Mouse (Mus musculus) embryonic facial prominence, embryonic 11.5 days (tissue): ENCODE measurements around the gene Fuk. TPM values are rescaled to one million over a fixed set of nuclear protein-coding genes. Genes with fewer than 3 reads are reported as not detected.
"Not testable (repeated sequence)": the region's sequence is repeated elsewhere in the genome, so short reads cannot be mapped to it uniquely, and the experiment has no call there.

Source experiments
- ATAC-seq: fragments of 200-750 bp; cut with Nextera tagmentation; replicated peaks from 2 replicates; pipeline ENCODE4 v1.8.0; 2017; ENCODE audit warnings: low read depth; ENCODE audit not compliant: insufficient number of reproducible peaks, low FRiP score, low TSS enrichment
- DNase-seq: peaks from one replicate; pipeline ENCODE4 v3.0.0-alpha.2; 2015; ENCODE audit warnings: low spot score
- H3K27ac ChIP-seq: fragments of 300-500 bp; sonication (generic); replicated peaks from 2 replicates; pipeline ENCODE4 v1.5.1; 2014; ENCODE audit warnings: mild to moderate bottlenecking, low read depth, low read length, control low read depth
- H3K27me3 ChIP-seq: fragments of 300-500 bp; sonication (generic); 2 replicates; pipeline ENCODE4 v1.6.1; 2014; ENCODE audit warnings: mild to moderate bottlenecking, low read length, moderate library complexity, mixed read lengths; ENCODE audit not compliant: control insufficient read depth, insufficient read depth
- H3K36me3 ChIP-seq: fragments of 300-500 bp; sonication (generic); replicated peaks from 2 replicates; pipeline ENCODE4 v1.6.1; 2014; ENCODE audit warnings: low read depth, mild to moderate bottlenecking, low read length, moderate library complexity, mixed read lengths; ENCODE audit not compliant: control insufficient read depth, insufficient read depth
- H3K4me1 ChIP-seq: fragments of 300-500 bp; sonication (generic); 2 replicates; pipeline ENCODE4 v1.6.1; 2014; ENCODE audit warnings: low read length, mixed read lengths; ENCODE audit not compliant: control insufficient read depth, insufficient read depth
- H3K4me2 ChIP-seq: fragments of 300-500 bp; sonication (generic); 2 replicates; pipeline ENCODE4 v1.6.1; 2014; ENCODE audit warnings: low read depth, mild to moderate bottlenecking, control low read depth, low read length, moderate library complexity
- H3K4me3 ChIP-seq: fragments of 300-500 bp; sonication (generic); 2 replicates; pipeline ENCODE4 v1.5.1; 2014; ENCODE audit warnings: low read depth, low read length, control low read depth
- H3K9ac ChIP-seq: fragments of 300-500 bp; sonication (generic); replicated peaks from 2 replicates; pipeline ENCODE4 v1.6.1; 2014; ENCODE audit warnings: mild to moderate bottlenecking, control low read depth, low read length
- H3K9me3 ChIP-seq: fragments of 300-500 bp; sonication (generic); replicated peaks from 2 replicates; pipeline ENCODE4 v1.6.1; 2016; ENCODE audit warnings: mild to moderate bottlenecking, low read length, inconsistent platforms, mixed read lengths; ENCODE audit not compliant: control insufficient read depth
- WGBS: fragments of 180-500 bp; shearing (Covaris S2); extraction: QIAGEN DNeasy Blood & Tissue Kit; methylation state at CpG from one replicate; pipeline ENCODE4 v1.1.7; 2014; 5-methylcytosine and 5-hydroxymethylcytosine counted together
- polyA plus RNA-seq: library from polyadenylated mRNA; unstranded; fragments of >200 nt; fragmentation: Nextera tagmentation; extraction: Ambion mirVana; gene quantifications from 2 replicates; pipeline ENCODE4 v1.2.1, GENCODE M21; 2014

Gene Fuk
- polyA plus RNA-seq, 1 experiment from 2014 or later: 5.6 TPM

DNA sequence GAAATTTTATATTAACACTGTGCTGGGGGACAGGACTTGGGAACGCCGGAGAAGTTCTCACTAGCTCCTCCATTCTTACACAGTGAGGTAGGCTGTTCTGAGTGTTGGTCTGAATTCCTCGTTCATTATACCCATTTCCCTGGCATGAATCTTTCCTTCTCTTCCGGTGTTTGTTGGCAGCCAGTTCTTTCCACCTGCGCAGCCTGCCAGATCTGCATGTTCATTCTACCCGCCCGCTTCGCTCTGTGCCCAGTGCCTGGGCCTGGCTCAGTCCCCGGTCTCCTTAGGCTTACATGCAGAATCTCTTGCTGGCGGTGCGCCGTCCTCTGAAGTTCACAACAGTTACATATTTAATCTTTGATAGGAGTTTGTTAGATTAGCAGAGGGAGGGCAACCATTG is 33.9 kb upstream of the Fuk start:
- ATAC-seq (no peak), DNase-seq (no peak)
- 96% methylated on average over 12 of the region's 12 CpGs for WGBS
- H3K9ac ChIP-seq: no peak overlapping the region
- H3K4me3 ChIP-seq: no peak overlapping the region
- no peak overlapping the region for H3K27ac ChIP-seq
- no peak overlapping the region for H3K4me2 ChIP-seq
- H3K9me3 ChIP-seq: no peaks in the 10 kb centered on the region
- no peaks in the 10 kb centered on the region for H3K4me1 ChIP-seq
- no peaks in the 10 kb centered on the region; the same call in 1 of the 2 replicates for H3K36me3 ChIP-seq
- H3K27me3 ChIP-seq: no peaks in the 10 kb centered on the region

DNA sequence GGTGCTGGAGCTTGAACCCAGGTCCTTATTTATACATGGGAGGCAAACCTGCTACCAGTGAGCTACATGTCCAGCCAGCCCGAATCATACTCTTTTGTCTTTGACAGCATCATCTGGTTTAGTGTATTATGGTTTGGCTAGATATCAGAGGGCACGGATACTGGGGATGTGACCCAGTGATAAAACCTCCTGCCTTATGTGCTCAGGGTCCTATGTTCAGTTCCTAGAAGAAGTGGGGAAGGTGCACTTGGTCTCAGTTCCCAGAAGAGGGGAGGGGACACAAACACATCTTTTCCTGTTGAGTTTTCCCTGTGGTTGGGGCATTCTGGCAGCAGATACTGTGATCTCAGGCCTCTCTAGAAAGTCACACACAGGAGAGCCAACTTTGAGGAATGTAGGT is 31.0 kb upstream of the Fuk start:
- Histone ChIP-seq H3K36me3 (no peaks in the 10 kb centered on the region; the same call in none of the 2 replicates), H3K27me3 (no peaks in the 10 kb centered on the region), H3K4me1 (no peaks in the 10 kb centered on the region), H3K27ac (no peak overlapping the region), H3K9me3 (no peaks in the 10 kb centered on the region), H3K4me3 (no peak overlapping the region), H3K4me2 (no peak overlapping the region), H3K9ac (no peak overlapping the region)
- 88% methylated on average over 2 of the region's 2 CpGs for WGBS
- DNase-seq (no peak), ATAC-seq (no peak)

DNA sequence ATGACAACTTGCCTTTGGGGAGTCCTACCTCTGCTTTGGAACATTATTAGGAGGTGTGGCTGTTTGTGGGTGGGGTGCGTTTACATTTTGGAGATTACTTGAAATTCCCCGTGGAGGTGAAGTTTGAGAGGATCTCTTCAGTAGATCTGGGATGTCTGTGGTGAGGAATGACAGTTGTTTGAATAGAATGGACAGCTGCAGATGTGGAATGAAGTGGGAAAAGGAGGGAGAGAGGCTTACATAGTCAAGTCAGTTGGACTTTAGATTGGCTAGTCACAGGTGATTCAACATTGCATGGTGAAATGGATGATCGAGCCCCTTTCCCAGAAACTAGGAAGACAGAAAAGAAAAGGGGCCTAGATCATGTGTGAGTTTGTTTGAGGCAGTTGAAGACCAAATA is 30.2 kb upstream of the Fuk start:
- H3K27ac ChIP-seq: no peak overlapping the region
- no peaks in the 10 kb centered on the region for H3K27me3 ChIP-seq
- H3K9ac ChIP-seq: no peak overlapping the region
- H3K4me2 ChIP-seq: no peak overlapping the region
- no peak for ATAC-seq
- no peaks in the 10 kb centered on the region; the same call in none of the 2 replicates for H3K36me3 ChIP-seq
- H3K9me3 ChIP-seq: no peaks in the 10 kb centered on the region
- no peak overlapping the region for H3K4me3 ChIP-seq
- DNase-seq: no peak
- H3K4me1 ChIP-seq: no peaks in the 10 kb centered on the region
- 87% methylated on average over 3 of the region's 3 CpGs for WGBS

DNA sequence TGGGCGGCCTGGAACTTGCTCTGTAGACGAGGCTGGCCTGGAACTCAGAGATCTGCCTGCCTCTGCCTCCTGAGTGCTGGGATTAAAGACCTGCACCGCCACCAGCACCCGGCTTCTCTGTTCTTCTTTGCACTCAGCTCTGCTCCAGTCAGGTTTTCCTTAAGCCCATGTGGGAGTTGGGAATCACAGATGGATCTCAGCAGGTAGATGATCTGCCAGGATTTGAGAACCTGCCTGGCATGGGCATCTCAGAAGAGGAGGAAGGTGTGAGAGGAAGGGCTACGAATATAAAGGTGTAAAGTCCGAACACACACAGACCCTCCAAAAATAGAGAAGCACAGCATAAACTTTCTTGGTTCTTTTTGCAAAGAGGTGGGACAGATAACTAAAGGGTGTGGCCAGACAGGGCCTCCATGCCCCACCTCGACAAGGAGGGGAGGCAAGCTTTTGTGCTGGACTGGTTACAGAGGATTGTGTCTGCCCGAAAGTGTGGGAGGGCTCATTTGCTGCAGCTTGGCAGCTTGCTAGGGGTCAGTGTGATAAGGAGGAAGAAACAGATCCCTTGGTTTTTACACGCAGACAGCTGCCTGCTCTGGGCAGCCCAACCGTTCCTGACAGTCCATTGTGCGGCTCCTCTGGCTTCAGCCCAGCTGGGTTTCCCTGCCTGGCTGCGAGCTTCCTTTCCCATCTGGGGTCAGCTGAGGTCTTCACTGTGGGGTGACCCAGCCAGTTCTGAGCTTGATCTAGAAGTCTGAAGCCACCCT is 29.1 kb upstream of the Fuk start:
- ATAC-seq (no peak), DNase-seq (no peak)
- Histone ChIP-seq H3K4me2 (no peak overlapping the region), H3K9ac (no peak overlapping the region), H3K36me3 (no peaks in the 10 kb centered on the region; the same call in none of the 2 replicates), H3K27me3 (no peaks in the 10 kb centered on the region), H3K4me3 (no peak overlapping the region), H3K4me1 (no peaks in the 10 kb centered on the region), H3K27ac (no peak overlapping the region), H3K9me3 (no peaks in the 10 kb centered on the region)
- WGBS: 77% methylated on average over 12 of the region's 12 CpGs

DNA sequence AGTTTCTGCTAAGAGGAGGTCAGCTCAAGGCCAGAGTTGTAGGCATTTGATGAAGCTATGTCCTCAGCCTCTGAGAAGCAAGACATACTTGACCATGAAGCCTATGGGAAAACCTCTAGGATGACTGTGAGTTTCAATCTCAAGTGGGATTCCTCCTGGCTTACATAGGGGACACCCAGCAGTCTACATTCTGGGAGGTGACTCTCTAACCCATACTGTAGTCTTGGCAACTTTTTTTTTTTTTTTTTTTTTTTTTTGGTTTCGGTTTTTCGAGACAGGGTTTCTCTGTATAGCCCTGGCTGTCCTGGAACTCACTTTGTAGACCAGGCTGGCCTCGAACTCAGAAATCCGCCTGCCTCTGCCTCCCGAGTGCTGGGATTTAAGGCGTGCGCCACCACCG is 27.4 kb upstream of the Fuk start:
- DNase-seq, H3K9ac ChIP-seq, H3K27ac ChIP-seq, H3K36me3 ChIP-seq, H3K4me2 ChIP-seq, H3K27me3 ChIP-seq, H3K4me3 ChIP-seq, H3K9me3 ChIP-seq, H3K4me1 ChIP-seq, ATAC-seq: not testable (repeated sequence)
- 98% methylated on average over 6 of the region's 8 CpGs for WGBS

DNA sequence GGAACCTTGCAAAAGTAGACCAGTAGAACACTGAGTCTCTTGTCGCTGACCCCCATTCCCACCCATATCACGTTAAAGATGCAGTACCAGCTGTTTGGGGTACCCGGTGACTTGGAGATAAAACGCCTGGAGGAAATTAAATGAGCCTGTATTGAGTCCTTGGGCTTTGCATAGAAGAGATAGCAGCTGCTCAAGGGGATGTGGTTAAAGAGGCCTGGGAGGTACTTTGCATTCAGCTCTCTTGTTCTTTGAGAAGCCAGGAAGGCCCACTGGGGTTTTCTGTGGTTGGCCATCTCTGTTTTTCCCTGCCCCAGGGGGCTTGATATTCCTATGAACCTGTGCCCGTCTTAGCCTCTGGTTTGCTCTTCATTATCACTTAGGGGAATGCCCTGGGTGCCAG is 26.8 kb upstream of the Fuk start:
- DNase-seq (no peak), ATAC-seq (no peak)
- Histone ChIP-seq H3K27me3 (no peaks in the 10 kb centered on the region), H3K4me2 (no peak overlapping the region), H3K27ac (no peak overlapping the region), H3K36me3 (no peaks in the 10 kb centered on the region; the same call in none of the 2 replicates), H3K4me1 (no peaks in the 10 kb centered on the region), H3K9me3 (no peaks in the 10 kb centered on the region), H3K4me3 (no peak overlapping the region), H3K9ac (no peak overlapping the region)
- 58% methylated on average over 5 of the region's 5 CpGs for WGBS

DNA sequence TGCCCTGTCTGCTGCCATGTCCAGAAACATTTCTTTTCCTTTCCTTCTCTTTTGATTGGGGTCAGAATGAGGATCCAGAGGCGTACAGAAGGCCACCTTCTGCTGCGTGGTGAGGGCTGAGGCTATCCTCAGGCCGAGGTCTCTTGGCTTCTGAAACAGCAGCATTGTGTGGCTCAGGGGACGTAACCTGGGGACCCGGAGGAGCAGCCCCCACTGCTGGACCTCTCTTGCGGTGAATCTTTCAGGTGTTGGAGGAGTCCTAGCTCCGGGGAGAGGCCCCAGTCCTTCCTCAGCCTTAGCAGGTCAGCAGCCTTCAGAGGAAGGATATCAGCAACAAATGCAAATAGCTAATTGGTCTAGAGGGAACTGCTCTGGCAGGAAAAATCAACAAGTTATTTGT is 26.1 kb upstream of the Fuk start:
- WGBS: 76% methylated on average over 7 of the region's 7 CpGs
- no peaks in the 10 kb centered on the region; the same call in none of the 2 replicates for H3K36me3 ChIP-seq
- H3K27ac ChIP-seq: no peak overlapping the region

DNA sequence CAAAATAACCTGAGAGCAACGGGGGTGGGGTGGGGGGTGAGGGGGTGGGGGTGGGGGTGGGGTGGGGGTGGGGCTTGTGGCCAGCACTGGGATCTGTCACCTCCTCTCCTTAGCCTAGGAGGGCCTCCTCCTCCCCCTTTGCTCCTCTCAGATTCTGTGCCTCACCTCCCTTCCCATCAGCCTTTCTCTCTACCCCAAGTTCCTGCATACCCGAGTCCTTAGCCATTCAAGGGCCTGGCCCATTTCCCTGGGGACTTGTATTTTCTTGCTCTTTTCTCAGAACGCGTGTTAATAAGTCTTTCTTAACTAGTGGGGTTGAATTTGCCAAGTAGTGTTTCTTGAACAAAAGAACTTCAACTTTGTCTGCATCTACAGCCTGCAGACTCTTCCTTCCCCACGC is 24.4 kb upstream of the Fuk start:
- Histone ChIP-seq H3K27me3 (no peaks in the 10 kb centered on the region), H3K27ac (no peak overlapping the region), H3K4me3 (no peak overlapping the region), H3K4me2 (no peak overlapping the region), H3K9ac (no peak overlapping the region), H3K4me1 (no peaks in the 10 kb centered on the region), H3K9me3 (no peaks in the 10 kb centered on the region), H3K36me3 (no peaks in the 10 kb centered on the region; the same call in none of the 2 replicates)
- 51% methylated on average over 5 of the region's 5 CpGs for WGBS
- DNase-seq (no peak), ATAC-seq (no peak)

More for the DNA sequence above, 26.1 kb upstream of the Fuk start:
- H3K9ac ChIP-seq: no peak overlapping the region
- no peaks in the 10 kb centered on the region for H3K27me3 ChIP-seq
- H3K4me2 ChIP-seq: no peak overlapping the region
- H3K9me3 ChIP-seq: no peaks in the 10 kb centered on the region
- no peaks in the 10 kb centered on the region for H3K4me1 ChIP-seq
- DNase-seq (no peak), ATAC-seq (no peak)
- no peak overlapping the region for H3K4me3 ChIP-seq
